Mouse (Mus musculus) midbrain, embryonic 14.5 days (tissue): Measurements from ENCODE around the gene Edem2. TPM values are rescaled to one million over a fixed set of nuclear protein-coding genes. Genes with fewer than 3 reads are reported as not detected.

ENCODE experiments used
- ATAC-seq: fragments of 200-750 bp; cut with Nextera tagmentation; 2 replicates; pipeline ENCODE4 v1.8.0; 2017; ENCODE audit warnings: moderate number of reproducible peaks, moderate library complexity; ENCODE audit not compliant: low FRiP score, low TSS enrichment
- DNase-seq: peaks from one replicate; pipeline ENCODE4 v3.0.0-alpha.2; 2015
- H3K27ac ChIP-seq: fragments of 300-500 bp; sonication (generic); replicated peaks from 2 replicates; pipeline ENCODE4 v1.5.1; 2014; ENCODE audit warnings: mild to moderate bottlenecking, low read depth, low read length, moderate library complexity
- H3K27me3 ChIP-seq: fragments of 300-500 bp; sonication (generic); 2 replicates; pipeline ENCODE4 v1.6.1; 2014; ENCODE audit warnings: low read length, control low read depth, mixed read lengths; ENCODE audit not compliant: control insufficient read depth, insufficient read depth
- H3K36me3 ChIP-seq: fragments of 300-500 bp; sonication (generic); 2 replicates; pipeline ENCODE4 v1.6.1; 2014; ENCODE audit warnings: low read length, control low read depth; ENCODE audit not compliant: control insufficient read depth, insufficient read depth
- H3K4me1 ChIP-seq: fragments of 300-500 bp; sonication (generic); 2 replicates; pipeline ENCODE4 v1.6.1; 2014; ENCODE audit warnings: mild to moderate bottlenecking, antibody characterized with exemption, low read length, control low read depth; ENCODE audit not compliant: control insufficient read depth, insufficient read depth
- H3K4me2 ChIP-seq: fragments of 300-500 bp; sonication (generic); 2 replicates; pipeline ENCODE4 v1.6.1; 2014; ENCODE audit warnings: mild to moderate bottlenecking, low read length, moderate library complexity
- H3K4me3 ChIP-seq: fragments of 300-500 bp; sonication (generic); replicated peaks from 2 replicates; pipeline ENCODE4 v1.5.1; 2014; ENCODE audit warnings: low read depth, low read length
- H3K9ac ChIP-seq: fragments of 300-500 bp; sonication (generic); replicated peaks from 2 replicates; pipeline ENCODE4 v1.6.1; 2014; ENCODE audit warnings: mild to moderate bottlenecking, low read length, moderate library complexity
- H3K9me3 ChIP-seq: fragments of 300-500 bp; sonication (generic); 2 replicates; pipeline ENCODE4 v1.6.1; 2016; ENCODE audit warnings: low read length, control low read depth, mixed read lengths; ENCODE audit not compliant: control insufficient read depth
- WGBS: fragments of 180-500 bp; shearing (Covaris S2); extraction: QIAGEN DNeasy Blood & Tissue Kit; methylation state at CpG from one replicate; pipeline ENCODE4 v1.1.7; 2014; 5-methylcytosine and 5-hydroxymethylcytosine counted together
- polyA plus RNA-seq: library from polyadenylated mRNA; unstranded; fragments of >200 nt; fragmentation: Nextera tagmentation; extraction: Ambion mirVana; gene quantifications from 2 replicates; pipeline ENCODE4 v1.2.1, GENCODE M21; 2014

Edem2 gene
- polyA plus RNA-seq, 1 experiment from 2014 or later, result 42.6 TPM

- ATAC-seq, result no peak
- H3K27me3 ChIP-seq, result 0 out of 2 replicates have a peak, but pooled peaks cover 2% of the 10 kb centered on the region
- WGBS, result 62% methylated on average over 11 of the region's 11 CpGs
Measured at GRCm38 (mm10) chr2:155774261-155774926, 45.1 kb upstream of the Edem2 start.

GRCm38 (mm10) chr2:155773664-155774063 is 44.4 kb upstream of the Edem2 start:
- WGBS, result 66% methylated on average over 4 of the region's 4 CpGs
- no peak overlapping the region for H3K9ac ChIP-seq
- no peaks in the 10 kb centered on the region for H3K9me3 ChIP-seq
- no peaks in the 10 kb centered on the region for H3K36me3 ChIP-seq
- 0 out of 2 replicates have a peak, but pooled peaks cover 2% of the 10 kb centered on the region for H3K27me3 ChIP-seq
- ATAC-seq (no peak), DNase-seq (no peak)
- H3K4me1 ChIP-seq, result peaks cover 24% of the 10 kb centered on the region
- no peak overlapping the region for H3K27ac ChIP-seq
- H3K4me2 ChIP-seq, result no peak overlapping the region
- no peak overlapping the region for H3K4me3 ChIP-seq

More at GRCm38 (mm10) chr2:155774261-155774926, 45.1 kb upstream of the Edem2 start:
- Histone ChIP-seq H3K4me1 (peaks cover 24% of the 10 kb centered on the region), H3K9me3 (no peaks in the 10 kb centered on the region), H3K27ac (peak overlapping the region; percentile 92; the same call in 1 of the 2 replicates), H3K9ac (peak overlapping the region; percentile 96; the same call in 1 of the 2 replicates), H3K4me3 (peak overlapping the region; percentile 45), H3K36me3 (no peaks in the 10 kb centered on the region), H3K4me2 (peak overlapping the region; percentile 72)
- no peak for DNase-seq

GRCm38 (mm10) chr2:155764679-155765418 is 35.6 kb upstream of the Edem2 start:
- no peaks in the 10 kb centered on the region for H3K4me1 ChIP-seq
- no peak overlapping the region for H3K4me2 ChIP-seq
- no peak overlapping the region for H3K4me3 ChIP-seq
- no peaks in the 10 kb centered on the region for H3K36me3 ChIP-seq
- ATAC-seq (peak; percentile 43; the same call in 1 of the 2 replicates), DNase-seq (peak; percentile 92)
- no peak overlapping the region for H3K9ac ChIP-seq
- no peak overlapping the region for H3K27ac ChIP-seq
- H3K27me3 ChIP-seq, result no peaks in the 10 kb centered on the region
- no peaks in the 10 kb centered on the region for H3K9me3 ChIP-seq
- WGBS, result 55% methylated on average over 13 of the region's 13 CpGs

GRCm38 (mm10) chr2:155756855-155757566 is 27.7 kb upstream of the Edem2 start:
- H3K9ac ChIP-seq, result no peak overlapping the region
- no peaks in the 10 kb centered on the region for H3K36me3 ChIP-seq
- WGBS, result 73% methylated on average over 14 of the region's 14 CpGs
- no peak overlapping the region for H3K4me3 ChIP-seq
- no peak overlapping the region for H3K27ac ChIP-seq
- H3K4me1 ChIP-seq, result no peaks in the 10 kb centered on the region
- ATAC-seq (no peak), DNase-seq (no peak)
- H3K4me2 ChIP-seq, result no peak overlapping the region
- no peaks in the 10 kb centered on the region for H3K27me3 ChIP-seq
- H3K9me3 ChIP-seq, result no peaks in the 10 kb centered on the region

GRCm38 (mm10) chr2:155755746-155756145 is 26.5 kb upstream of the Edem2 start:
- 0 out of 2 replicates have a peak, but pooled peaks cover 3% of the 10 kb centered on the region for H3K27me3 ChIP-seq
- peak; percentile 39 for DNase-seq
- ATAC-seq, result no peak
- no peak overlapping the region for H3K9ac ChIP-seq
- no peak overlapping the region for H3K4me2 ChIP-seq
- H3K27ac ChIP-seq, result no peak overlapping the region
- H3K4me3 ChIP-seq, result no peak overlapping the region
- H3K4me1 ChIP-seq, result no peaks in the 10 kb centered on the region
- WGBS, result 6% methylated on average over 1 of the region's 1 CpGs
- no peaks in the 10 kb centered on the region for H3K9me3 ChIP-seq
- no peaks in the 10 kb centered on the region for H3K36me3 ChIP-seq

- Histone ChIP-seq H3K9me3 (no peaks in the 10 kb centered on the region), H3K4me1 (no peaks in the 10 kb centered on the region), H3K9ac (peak within 1 kb of the TSS; percentile 17; the same call in 1 of the 2 replicates), H3K4me2 (peak within 1 kb of the TSS; percentile 41), H3K27ac (no peak within 1 kb of the TSS), H3K4me3 (0 out of 2 replicates have a peak within 1 kb of the TSS, but pooled peaks have one; percentile 11), H3K27me3 (0 out of 2 replicates have a peak, but pooled peaks cover 3% of the 10 kb centered on the region), H3K36me3 (no peaks in the 10 kb centered on the region)
- ATAC-seq, result no peak
- 4% methylated on average over 25 of the region's 25 CpGs for WGBS
- peak; percentile 21 for DNase-seq
Measured at GRCm38 (mm10) chr2:155751014-155751786, 21.9 kb upstream of the Edem2 start, which contains the start of gene Procr. TSS of gene Procr (plus strand) at chr2:155751117.

GRCm38 (mm10) chr2:155749394-155749793 is 20.1 kb upstream of the Edem2 start:
- Histone ChIP-seq H3K27me3 (0 out of 2 replicates have a peak, but pooled peaks cover 3% of the 10 kb centered on the region), H3K9ac (no peak overlapping the region), H3K4me2 (no peak overlapping the region), H3K27ac (no peak overlapping the region), H3K36me3 (no peaks in the 10 kb centered on the region), H3K4me3 (no peak overlapping the region), H3K4me1 (no peaks in the 10 kb centered on the region), H3K9me3 (no peaks in the 10 kb centered on the region)
- DNase-seq (no peak), ATAC-seq (no peak)
- 89% methylated on average over 4 of the region's 4 CpGs for WGBS

- Histone ChIP-seq H3K36me3 (no peaks in the 10 kb centered on the region), H3K27me3 (no peaks in the 10 kb centered on the region), H3K9ac (no peak overlapping the region), H3K9me3 (no peaks in the 10 kb centered on the region), H3K4me1 (no peaks in the 10 kb centered on the region), H3K27ac (no peak overlapping the region), H3K4me2 (no peak overlapping the region), H3K4me3 (no peak overlapping the region)
- WGBS, result 72% methylated on average over 3 of the region's 3 CpGs
- no peak for DNase-seq
- no peak for ATAC-seq
Measured at GRCm38 (mm10) chr2:155745487-155745886, 16.2 kb upstream of the Edem2 start.
